Mouse (Mus musculus): ENCODE measurements around the gene Inhbb. TPM values are rescaled to one million over a fixed set of nuclear protein-coding genes. Genes with fewer than 3 reads are reported as not detected.

Inhbb gene
- polyA plus RNA-seq, 1 experiment, result 3.6 TPM

DNA sequence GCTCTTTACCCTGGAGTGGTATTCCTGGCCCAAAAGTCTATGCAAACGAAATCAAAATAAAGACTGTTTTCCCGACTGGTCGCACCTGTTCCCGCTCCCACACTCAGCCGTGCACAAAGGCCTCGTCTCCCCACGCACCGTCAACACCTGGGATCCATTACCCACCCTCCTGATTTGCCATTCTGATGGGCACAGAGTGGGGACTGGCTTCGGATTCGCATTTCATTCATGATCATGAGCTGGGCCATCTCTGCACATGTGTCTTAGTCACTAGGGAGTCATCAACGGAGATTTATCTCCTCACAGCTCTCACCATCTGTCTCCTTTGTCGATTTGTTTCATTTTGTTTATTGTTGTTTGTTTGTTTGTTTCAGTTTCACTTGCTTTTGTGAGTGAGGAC lies 54.5 kb downstream of the Inhbb start:
- DNase-seq, result no peak
- Histone ChIP-seq H3K4me3 (ENCODE audit: control insufficient read depth, insufficient read depth, low read length) (no peak overlapping the region), H3K4me1 (replicated peaks; ENCODE audit: control insufficient read depth, insufficient read depth, low read length) (no peaks in the 10 kb centered on the region), H3K27me3 (ENCODE audit: control insufficient read depth, insufficient read depth, low read length) (no peaks in the 10 kb centered on the region), H3K27ac (ENCODE audit: control insufficient read depth, insufficient read depth, low read length) (no peak overlapping the region), H3K36me3 (ENCODE audit: control insufficient read depth, insufficient read depth, low read length) (no peaks in the 10 kb centered on the region)
- no peak for TF ChIP-seq POLR2A (IDR thresholded peaks at IDR 0.05; ENCODE audit: control insufficient read depth, extremely low read depth, insufficient read depth, low read length, poor library complexity)
- no peak for TF ChIP-seq CTCF (IDR thresholded peaks at IDR 0.05; ENCODE audit: borderline replicate concordance, control insufficient read depth, extremely low read depth, insufficient read depth, low read length, poor library complexity)
- 92% methylated on average over 12 of the region's 12 CpGs for WGBS

DNA sequence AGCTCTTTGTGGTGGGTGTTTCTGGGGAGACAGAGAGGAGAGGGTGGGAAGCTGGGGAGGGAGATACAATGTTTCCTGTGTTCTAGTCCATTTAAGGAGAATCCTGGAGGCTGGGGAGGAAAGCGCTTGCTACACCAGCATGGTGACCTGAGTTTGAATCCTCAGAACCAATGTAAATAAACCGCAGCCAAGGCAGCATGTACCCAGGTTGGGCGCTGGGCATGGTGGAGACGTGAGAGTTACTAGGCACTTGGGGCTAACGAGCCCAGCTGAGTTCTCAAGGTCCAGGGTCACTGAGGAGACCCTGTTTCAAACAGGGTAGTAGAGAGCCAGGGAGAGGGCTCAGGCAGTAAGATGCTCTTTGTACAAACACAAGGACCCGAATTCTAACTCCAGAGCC lies 55.7 kb downstream of the Inhbb start:
- no peaks in the 10 kb centered on the region for H3K4me1 ChIP-seq (replicated peaks; ENCODE audit: control insufficient read depth, insufficient read depth, low read length)
- H3K27ac ChIP-seq (ENCODE audit: control insufficient read depth, insufficient read depth, low read length), result no peak overlapping the region
- H3K4me3 ChIP-seq (ENCODE audit: control insufficient read depth, insufficient read depth, low read length), result no peak overlapping the region
- no peaks in the 10 kb centered on the region for H3K36me3 ChIP-seq (ENCODE audit: control insufficient read depth, insufficient read depth, low read length)
- DNase-seq, result no peak
- 78% methylated on average over 6 of the region's 6 CpGs for WGBS
- H3K27me3 ChIP-seq (ENCODE audit: control insufficient read depth, insufficient read depth, low read length), result no peaks in the 10 kb centered on the region
- TF ChIP-seq CTCF (IDR thresholded peaks at IDR 0.05; ENCODE audit: borderline replicate concordance, control insufficient read depth, extremely low read depth, insufficient read depth, low read length, poor library complexity) (no peak), POLR2A (IDR thresholded peaks at IDR 0.05; ENCODE audit: control insufficient read depth, extremely low read depth, insufficient read depth, low read length, poor library complexity) (no peak)

Other genes starting within 250 kb of the Inhbb start
- 32.4 and 33.5 TPM in 2 replicates for gene Ralb, start 82.5 kb upstream of the Inhbb start, polyA plus RNA-seq (2012; rRNA removed)
- gene Tmem185b, start 103.9 kb upstream of the Inhbb start, polyA plus RNA-seq (2012; rRNA removed), result 61.2 and 64.8 TPM in 2 replicates
- gene Epb41l5, start 226.8 kb upstream of the Inhbb start, polyA plus RNA-seq (2012; rRNA removed), result 1.1 and 1.6 TPM in 2 replicates